Mouse (Mus musculus) left cerebral cortex, postnatal 36 days (tissue): Measurements from ENCODE around the gene Il1rl2. TPM values are rescaled to one million over a fixed set of nuclear protein-coding genes. Genes with fewer than 3 reads are reported as not detected.
"Not testable (repeated sequence)": the region's sequence is repeated elsewhere in the genome, so short reads cannot be mapped to it uniquely, and the experiment has no call there.

ENCODE experiments used
- DNase-seq, 2 experiments: peaks; one replicate each; pipeline ENCODE4 v3.0.0; 2021 to 2022; ENCODE audit warnings: low spot score in 2 of 2, mixed read lengths in 1 of 2
- intact Hi-C: fragments of 180-260 bp; cut with DNase I; formaldehyde crosslinking; loops from one replicate; pipeline ENCODE4 v1.15.1; 2025
- total RNA-seq, 2 experiments: library from RNA; stranded (reverse); gene quantifications; 2 replicates each; pipeline ENCODE4 v1.2.3; 2021

Gene Il1rl2
- total RNA-seq = 1 to 10 TPM in 1 of 2 experiments, under 1 TPM in 1; 0.54 to 1.1 TPM

GRCm38 (mm10) chr1:40324457-40324856 lies at the start of gene Il1rl2:
Il1rl2 (plus strand) TSS chr1:40324610.
- intact Hi-C loops = no loop called here
- peak in 1 of 2 experiments; percentile 18 for DNase-seq

- intact Hi-C loops = no loop called here
- no peak for DNase-seq
Measured at GRCm38 (mm10) chr1:40275285-40276013, 49.0 kb upstream of the Il1rl2 start.

- intact Hi-C loops = no loop called here
Measured at GRCm38 (mm10) chr1:40277944-40278343, 46.5 kb upstream of the Il1rl2 start.

GRCm38 (mm10) chr1:40278720-40279119 lies 45.7 kb upstream of the Il1rl2 start:
- intact Hi-C loops = no loop called here
- DNase-seq = no peak

More at GRCm38 (mm10) chr1:40277944-40278343, 46.5 kb upstream of the Il1rl2 start:
- no peak for DNase-seq

GRCm38 (mm10) chr1:40279182-40279743 lies 45.1 kb upstream of the Il1rl2 start:
- DNase-seq = no peak
- intact Hi-C loops = no loop called here

GRCm38 (mm10) chr1:40281950-40282349 lies 42.5 kb upstream of the Il1rl2 start:
- intact Hi-C loops = no loop called here
- no peak for DNase-seq

GRCm38 (mm10) chr1:40282394-40282793 lies 42.0 kb upstream of the Il1rl2 start:
- intact Hi-C loops = no loop called here
- DNase-seq = no peak

- intact Hi-C loops = no loop called here
- DNase-seq = no peak
Measured at GRCm38 (mm10) chr1:40283995-40284394, 40.4 kb upstream of the Il1rl2 start.

- intact Hi-C loops = no loop called here
- no peak for DNase-seq
Measured at GRCm38 (mm10) chr1:40290489-40291255, 33.7 kb upstream of the Il1rl2 start.

- DNase-seq = no peak
- intact Hi-C loops = no loop called here
Measured at GRCm38 (mm10) chr1:40292231-40292630, 32.2 kb upstream of the Il1rl2 start.

- intact Hi-C loops = loop anchor here (1.0 kb wide), 1 partner anchor 47 kb away; no protein-coding TSS in a partner anchor
- no peak for DNase-seq
Measured at GRCm38 (mm10) chr1:40293891-40294290, 30.5 kb upstream of the Il1rl2 start.

- intact Hi-C loops = no loop called here
- no peak for DNase-seq
Measured at GRCm38 (mm10) chr1:40294824-40295223, 29.6 kb upstream of the Il1rl2 start.

GRCm38 (mm10) chr1:40298053-40298452 lies 26.4 kb upstream of the Il1rl2 start:
- intact Hi-C loops = no loop called here
- DNase-seq = no peak

GRCm38 (mm10) chr1:40303179-40303866 lies 21.1 kb upstream of the Il1rl2 start:
- DNase-seq = no peak
- intact Hi-C loops = no loop called here

- intact Hi-C loops, DNase-seq: not testable (repeated sequence)
Measured at GRCm38 (mm10) chr1:40304321-40304720, 20.1 kb upstream of the Il1rl2 start.

- intact Hi-C loops = no loop called here
- DNase-seq = no peak
Measured at GRCm38 (mm10) chr1:40306111-40306510, 18.3 kb upstream of the Il1rl2 start.

- intact Hi-C loops = no loop called here
- DNase-seq = no peak
Measured at GRCm38 (mm10) chr1:40311123-40311522, 13.3 kb upstream of the Il1rl2 start.

- intact Hi-C loops = no loop called here
- DNase-seq = no peak
Measured at GRCm38 (mm10) chr1:40311625-40312024, 12.8 kb upstream of the Il1rl2 start.

- DNase-seq = no peak
- intact Hi-C loops = no loop called here
Measured at GRCm38 (mm10) chr1:40314016-40314415, 10.4 kb upstream of the Il1rl2 start.

- intact Hi-C loops = no loop called here
- DNase-seq = no peak
Measured at GRCm38 (mm10) chr1:40317657-40318056, 6.8 kb upstream of the Il1rl2 start.
